Mouse (Mus musculus) lung, embryonic 16.5 days (tissue): ENCODE measurements around the gene Hist1h2bf. TPM values are rescaled to one million over a fixed set of nuclear protein-coding genes. Genes with fewer than 3 reads are reported as not detected.
A peak's percentile ranks its signal among the peaks of the same experiment; 100 is the strongest.
"Not testable (repeated sequence)": the region's sequence is repeated elsewhere in the genome, so short reads cannot be mapped to it uniquely, and the experiment has no call there.

Experiments used
- ATAC-seq: fragments of 200-750 bp; cut with Nextera tagmentation; 2 replicates; pipeline ENCODE4 v1.8.0; 2017; ENCODE audit warnings: low read depth, mild to moderate bottlenecking, moderate library complexity
- H3K27ac ChIP-seq: fragments of 300-500 bp; sonication (generic); 2 replicates; pipeline ENCODE4 v1.5.1; 2014; ENCODE audit warnings: mild to moderate bottlenecking, control low read depth, low read length
- H3K27me3 ChIP-seq: fragments of 300-500 bp; sonication (generic); 2 replicates; pipeline ENCODE4 v1.6.1; 2014; ENCODE audit warnings: low read depth, low read length, mixed read lengths; ENCODE audit not compliant: control insufficient read depth, insufficient read depth
- H3K36me3 ChIP-seq: fragments of 300-500 bp; sonication (generic); 2 replicates; pipeline ENCODE4 v1.6.1; 2014; ENCODE audit warnings: low read length; ENCODE audit not compliant: control insufficient read depth, insufficient read depth
- H3K4me1 ChIP-seq: fragments of 300-500 bp; sonication (generic); replicated peaks from 2 replicates; pipeline ENCODE4 v1.6.1; 2014; ENCODE audit warnings: low read length, mixed read lengths; ENCODE audit not compliant: control insufficient read depth, insufficient read depth
- H3K4me2 ChIP-seq: fragments of 300-500 bp; sonication (generic); 2 replicates; pipeline ENCODE4 v1.6.1; 2014; ENCODE audit warnings: low read depth, low read length, control low read depth
- H3K4me3 ChIP-seq: fragments of 300-500 bp; sonication (generic); 2 replicates; pipeline ENCODE4 v1.5.1; 2014; ENCODE audit warnings: mild to moderate bottlenecking, low read length, control low read depth
- H3K9ac ChIP-seq: fragments of 300-500 bp; sonication (generic); 2 replicates; pipeline ENCODE4 v1.6.1; 2014; ENCODE audit warnings: low read length, control low read depth
- H3K9me3 ChIP-seq: fragments of 300-500 bp; sonication (generic); 2 replicates; pipeline ENCODE4 v1.6.1; 2016; ENCODE audit warnings: low read length; ENCODE audit not compliant: control insufficient read depth
- WGBS: fragments of 180-500 bp; shearing (Covaris S2); extraction: QIAGEN DNeasy Blood & Tissue Kit; methylation state at CpG from one replicate; pipeline ENCODE4 v1.1.7; 2014; 5-methylcytosine and 5-hydroxymethylcytosine counted together
- polyA plus RNA-seq: library from polyadenylated mRNA; unstranded; fragments of >200 nt; fragmentation: Nextera tagmentation; extraction: Ambion mirVana; gene quantifications from 2 replicates; pipeline ENCODE4 v1.2.1, GENCODE M21; 2015

Hist1h2bf gene
- polyA plus RNA-seq, 1 experiment from 2014 or later = 4.8 TPM

DNA sequence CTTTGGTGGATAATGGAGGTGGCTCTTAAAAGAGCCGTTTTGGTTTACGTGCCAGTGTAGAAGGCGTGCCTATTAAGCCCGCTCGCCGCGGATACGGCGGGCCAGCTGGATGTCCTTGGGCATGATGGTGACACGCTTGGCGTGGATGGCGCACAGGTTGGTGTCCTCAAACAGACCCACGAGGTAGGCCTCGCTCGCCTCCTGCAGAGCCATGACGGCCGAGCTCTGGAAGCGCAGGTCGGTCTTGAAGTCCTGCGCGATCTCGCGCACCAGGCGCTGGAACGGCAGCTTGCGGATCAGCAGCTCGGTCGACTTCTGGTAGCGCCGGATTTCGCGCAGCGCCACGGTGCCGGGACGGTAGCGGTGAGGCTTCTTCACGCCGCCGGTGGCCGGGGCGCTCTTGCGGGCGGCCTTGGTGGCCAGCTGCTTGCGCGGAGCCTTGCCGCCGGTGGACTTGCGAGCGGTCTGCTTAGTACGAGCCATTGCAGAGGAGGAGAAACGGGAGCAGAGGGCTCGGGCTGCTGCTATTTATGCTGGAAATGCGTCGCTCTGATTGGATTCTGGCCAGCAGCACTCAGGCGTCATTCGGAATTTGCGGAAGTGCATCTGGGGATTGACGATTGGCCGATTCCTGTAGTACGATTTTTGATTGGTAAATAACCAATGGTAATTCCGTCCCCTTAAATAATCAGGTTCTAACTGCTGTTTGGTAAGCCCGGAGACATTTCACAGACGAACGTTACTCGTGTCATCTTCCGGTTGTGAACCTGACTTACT, 11.9 kb downstream of the Hist1h2bf start, which contains the start of gene Hist1h3e:
Hist1h3e (minus strand) TSS at position 487 of the 777 bp plus-strand sequence.
- not testable (repeated sequence) for H3K36me3 ChIP-seq, H3K4me1 ChIP-seq, H3K27me3 ChIP-seq, H3K9me3 ChIP-seq
- H3K4me2 ChIP-seq = peak within 1 kb of the TSS; percentile 61
- peak within 1 kb of the TSS; percentile 49 for H3K4me3 ChIP-seq
- WGBS = under 1% methylated on average over 45 of the region's 67 CpGs
- peak within 1 kb of the TSS; percentile 99 for H3K27ac ChIP-seq
- H3K9ac ChIP-seq = peak within 1 kb of the TSS; percentile 63
- ATAC-seq = peak; percentile 92

DNA sequence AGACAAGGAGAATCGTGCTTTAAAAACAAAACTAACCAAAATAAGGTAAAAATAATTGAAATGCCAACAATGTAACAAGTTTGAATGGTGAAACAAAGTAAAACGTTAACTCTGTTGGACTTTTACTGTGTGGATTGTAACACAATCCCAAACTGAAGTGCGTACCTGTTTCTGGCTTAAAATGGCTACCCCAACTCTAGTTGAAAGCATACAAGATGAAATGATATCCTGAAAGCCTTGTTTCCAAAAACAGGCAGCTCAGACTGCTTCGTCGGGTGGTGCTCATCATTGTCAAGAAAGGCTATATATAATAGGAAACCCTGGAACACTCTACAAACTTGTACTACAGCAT, 12.5 kb downstream of the Hist1h2bf start:
- Histone ChIP-seq H3K9ac (peak overlapping the region; percentile 63), H3K4me2 (peak overlapping the region; percentile 61), H3K27ac (peak overlapping the region; percentile 99; the same call in 1 of the 2 replicates), H3K4me3 (peak overlapping the region; percentile 49)
- not testable (repeated sequence) for ATAC-seq, H3K27me3 ChIP-seq, H3K9me3 ChIP-seq, H3K36me3 ChIP-seq, H3K4me1 ChIP-seq
- 0% methylated on average over 2 of the region's 5 CpGs for WGBS

DNA sequence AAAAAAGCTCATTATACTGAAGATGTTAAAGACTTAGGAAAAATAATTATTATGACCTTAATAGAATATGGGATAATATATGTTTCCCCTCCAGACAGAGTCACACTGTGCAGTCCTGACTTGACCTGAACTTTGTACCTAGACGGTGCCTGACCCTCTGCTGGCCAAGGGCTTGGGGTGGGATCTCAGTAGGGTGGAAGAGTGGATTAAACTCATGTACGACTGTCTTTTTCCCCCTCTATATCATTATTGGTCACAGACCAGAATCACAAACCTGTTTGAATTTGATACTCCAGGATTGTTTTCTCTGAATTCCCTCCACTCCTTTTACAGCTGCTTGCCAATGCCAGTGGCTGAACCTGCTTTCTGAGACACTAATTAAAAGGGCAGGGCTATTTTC, 13.3 kb downstream of the Hist1h2bf start:
- Histone ChIP-seq H3K4me2 (peak overlapping the region; percentile 29), H3K9ac (peak overlapping the region; percentile 39; the same call in 1 of the 2 replicates), H3K27ac (peak overlapping the region; percentile 52; the same call in 1 of the 2 replicates)
- not testable (repeated sequence) for H3K27me3 ChIP-seq, H3K36me3 ChIP-seq, ATAC-seq, H3K9me3 ChIP-seq, H3K4me1 ChIP-seq, H3K4me3 ChIP-seq
- 17% methylated on average over 2 of the region's 2 CpGs for WGBS

DNA sequence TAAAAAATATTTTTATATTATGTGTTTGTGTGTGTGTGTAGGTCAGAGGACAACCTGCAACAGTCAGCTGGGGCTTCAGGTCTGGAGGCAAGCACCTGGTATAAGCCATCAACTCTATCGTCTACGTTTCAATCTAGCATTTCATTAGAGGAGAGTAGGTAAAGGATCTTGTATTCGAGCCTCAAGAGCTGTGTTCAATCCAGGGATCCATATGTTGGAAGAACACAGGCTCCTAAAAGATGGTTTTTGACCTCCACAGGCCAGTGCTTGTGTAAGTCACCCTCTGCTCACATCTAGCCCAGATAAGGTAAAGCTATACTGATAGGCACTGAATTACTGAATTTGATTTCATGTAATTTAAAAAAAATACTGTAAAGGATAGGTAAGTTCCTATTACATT, 17.1 kb downstream of the Hist1h2bf start:
- Histone ChIP-seq H3K27ac (peak overlapping the region; percentile 75), H3K9me3 (no peaks in the 10 kb centered on the region), H3K36me3 (no peaks in the 10 kb centered on the region), H3K4me2 (peak overlapping the region; percentile 82), H3K9ac (peak overlapping the region; percentile 45; the same call in 1 of the 2 replicates), H3K4me1 (peaks cover 10% of the 10 kb centered on the region), H3K4me3 (peak overlapping the region; percentile 22; the same call in 1 of the 2 replicates), H3K27me3 (no peaks in the 10 kb centered on the region)
- no peak for ATAC-seq
- WGBS = 57% methylated on average over 3 of the region's 3 CpGs

DNA sequence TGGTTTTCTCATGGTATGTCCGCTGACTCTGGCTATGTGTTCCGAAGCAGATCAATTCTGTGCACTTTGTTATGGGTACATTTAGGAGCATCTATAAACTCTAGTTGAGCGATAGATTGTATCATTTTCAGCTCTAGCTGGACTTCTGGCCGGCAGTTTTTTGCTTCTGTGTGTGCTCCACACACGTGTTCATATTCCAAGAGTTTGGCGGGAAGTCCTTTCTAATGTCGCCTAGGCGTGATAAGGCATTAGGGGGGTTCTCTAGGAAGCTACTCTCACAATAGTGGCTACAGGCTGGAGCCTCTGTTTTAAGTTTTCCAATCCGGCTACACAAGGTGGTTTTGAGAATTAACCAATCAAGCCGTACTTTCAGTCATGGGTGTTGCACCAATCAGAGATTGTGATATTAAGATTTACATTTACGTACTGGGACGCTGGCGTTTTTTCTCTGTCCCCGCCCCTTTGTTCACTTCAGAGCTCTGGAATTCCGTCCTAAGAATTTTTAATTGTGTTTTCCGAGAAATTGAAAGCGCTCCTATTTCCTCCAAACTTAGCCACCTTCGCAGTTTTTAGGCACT, 18.1 kb downstream of the Hist1h2bf start:
- H3K4me2 ChIP-seq = peak overlapping the region; percentile 82
- peak overlapping the region; percentile 98 for H3K27ac ChIP-seq
- ATAC-seq = peak; percentile 78
- no peaks in the 10 kb centered on the region for H3K27me3 ChIP-seq
- H3K9me3 ChIP-seq = no peaks in the 10 kb centered on the region
- peaks cover 10% of the 10 kb centered on the region for H3K4me1 ChIP-seq
- 0% methylated on average over 18 of the region's 18 CpGs for WGBS
- H3K36me3 ChIP-seq = no peaks in the 10 kb centered on the region
- peak overlapping the region; percentile 69 for H3K4me3 ChIP-seq
- peak overlapping the region; percentile 87 for H3K9ac ChIP-seq

DNA sequence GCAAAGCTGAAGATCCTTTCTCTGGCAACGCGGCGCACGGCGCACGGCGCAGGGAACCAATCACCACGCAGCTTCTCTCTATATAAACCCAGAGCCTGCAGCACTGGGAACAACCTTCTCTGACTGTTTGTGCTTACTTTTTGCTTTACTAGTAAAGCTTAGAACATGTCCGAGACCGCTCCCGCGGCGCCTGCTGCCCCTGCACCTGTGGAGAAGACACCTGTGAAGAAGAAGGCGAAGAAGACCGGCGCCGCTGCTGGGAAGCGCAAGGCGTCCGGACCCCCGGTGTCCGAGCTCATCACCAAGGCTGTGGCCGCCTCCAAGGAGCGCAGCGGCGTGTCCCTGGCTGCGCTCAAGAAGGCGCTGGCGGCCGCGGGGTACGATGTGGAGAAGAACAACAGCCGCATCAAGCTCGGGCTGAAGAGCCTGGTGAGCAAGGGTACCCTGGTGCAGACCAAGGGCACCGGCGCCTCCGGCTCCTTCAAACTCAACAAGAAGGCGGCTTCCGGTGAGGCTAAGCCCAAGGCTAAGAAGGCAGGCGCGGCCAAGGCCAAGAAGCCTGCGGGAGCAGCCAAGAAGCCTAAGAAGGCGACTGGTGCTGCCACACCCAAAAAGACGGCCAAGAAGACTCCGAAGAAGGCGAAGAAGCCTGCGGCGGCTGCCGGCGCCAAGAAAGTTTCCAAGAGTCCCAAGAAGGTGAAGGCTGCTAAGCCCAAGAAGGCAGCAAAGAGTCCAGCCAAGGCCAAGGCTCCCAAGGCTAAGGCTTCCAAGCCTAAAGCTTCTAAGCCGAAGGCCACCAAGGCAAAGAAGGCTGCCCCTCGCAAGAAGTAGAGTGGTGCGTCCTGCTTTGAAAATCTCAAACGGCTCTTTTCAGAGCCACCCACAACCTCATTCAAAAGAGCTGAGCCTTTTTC, 18.8 kb downstream of the Hist1h2bf start:
- Histone ChIP-seq H3K9ac (peak overlapping the region; percentile 87), H3K4me2 (peak overlapping the region; percentile 82), H3K4me3 (peak overlapping the region; percentile 69), H3K4me1 (peaks cover 15% of the 10 kb centered on the region), H3K27me3 (no peaks in the 10 kb centered on the region), H3K9me3 (no peaks in the 10 kb centered on the region), H3K27ac (peak overlapping the region; percentile 98), H3K36me3 (no peaks in the 10 kb centered on the region)
- under 1% methylated on average over 48 of the region's 54 CpGs for WGBS
- ATAC-seq = peak; percentile 89

DNA sequence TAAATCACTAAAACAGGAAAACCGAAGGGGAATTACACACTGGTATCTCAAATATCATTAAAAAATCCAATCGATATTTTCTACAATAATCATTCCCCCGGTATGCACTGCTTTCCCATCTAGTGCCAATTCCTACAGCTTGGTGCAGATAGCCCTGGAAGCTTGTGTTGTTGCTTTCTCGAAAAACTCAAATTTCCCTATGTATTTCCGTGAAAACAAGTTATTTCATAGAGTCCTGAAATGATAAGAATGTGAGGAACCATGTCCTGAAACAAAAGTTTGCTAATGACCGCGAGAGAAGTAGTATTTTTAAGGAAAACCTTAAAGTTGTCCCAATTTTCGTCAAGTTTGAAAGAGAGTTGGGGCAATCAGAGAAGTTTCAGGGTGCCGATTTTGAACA, 19.6 kb downstream of the Hist1h2bf start:
- ATAC-seq = no peak
- Histone ChIP-seq H3K36me3 (no peaks in the 10 kb centered on the region), H3K9ac (peak overlapping the region; percentile 87), H3K9me3 (no peaks in the 10 kb centered on the region), H3K4me3 (peak overlapping the region; percentile 69), H3K27me3 (no peaks in the 10 kb centered on the region), H3K4me1 (peaks cover 15% of the 10 kb centered on the region), H3K27ac (peak overlapping the region; percentile 98), H3K4me2 (peak overlapping the region; percentile 82)
- WGBS = 15% methylated on average over 9 of the region's 9 CpGs

DNA sequence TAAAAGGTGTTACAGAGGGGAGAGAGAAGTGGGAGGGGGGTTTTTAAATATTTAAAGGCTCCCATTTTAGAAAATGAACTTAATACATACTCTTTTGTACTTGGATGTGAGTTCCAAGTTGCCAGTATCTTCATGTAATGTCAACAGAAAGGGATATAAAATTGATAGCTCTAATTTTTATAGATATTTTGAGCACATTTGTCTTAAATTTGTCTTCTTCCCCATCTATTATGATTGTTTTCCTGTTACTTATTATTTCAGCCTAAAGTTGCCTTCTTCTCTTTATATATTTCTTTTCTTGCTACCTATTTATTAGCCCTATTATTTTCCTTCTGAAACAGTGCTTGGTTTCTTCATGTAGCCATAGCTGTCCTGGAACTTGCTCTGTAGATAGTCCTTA, 21.0 kb downstream of the Hist1h2bf start, which contains the start of gene Hist1h1d:
Hist1h1d (plus strand) TSS at position 301 of the 400 bp plus-strand sequence.
- Histone ChIP-seq H3K27me3 (no peaks in the 10 kb centered on the region), H3K27ac (peak within 1 kb of the TSS; percentile 98), H3K4me1 (peaks cover 15% of the 10 kb centered on the region), H3K9ac (peak within 1 kb of the TSS; percentile 43), H3K4me2 (peak within 1 kb of the TSS; percentile 64), H3K9me3 (no peaks in the 10 kb centered on the region), H3K4me3 (no peak within 1 kb of the TSS; the same call in 1 of the 2 replicates), H3K36me3 (no peaks in the 10 kb centered on the region)
- no peak for ATAC-seq
